Mouse (Mus musculus) embryonic facial prominence, embryonic 11.5 days (tissue): ENCODE measurements around the gene Mrps7. TPM values are rescaled to one million over a fixed set of nuclear protein-coding genes. Genes with fewer than 3 reads are reported as not detected.

Source experiments
- ATAC-seq: fragments of 200-750 bp; cut with Nextera tagmentation; replicated peaks from 2 replicates; pipeline ENCODE4 v1.8.0; 2017; ENCODE audit warnings: low read depth; ENCODE audit not compliant: insufficient number of reproducible peaks, low FRiP score, low TSS enrichment
- DNase-seq: peaks from one replicate; pipeline ENCODE4 v3.0.0-alpha.2; 2015; ENCODE audit warnings: low spot score
- H3K27ac ChIP-seq: fragments of 300-500 bp; sonication (generic); replicated peaks from 2 replicates; pipeline ENCODE4 v1.5.1; 2014; ENCODE audit warnings: mild to moderate bottlenecking, low read depth, low read length, control low read depth
- H3K27me3 ChIP-seq: fragments of 300-500 bp; sonication (generic); 2 replicates; pipeline ENCODE4 v1.6.1; 2014; ENCODE audit warnings: mild to moderate bottlenecking, low read length, moderate library complexity, mixed read lengths; ENCODE audit not compliant: control insufficient read depth, insufficient read depth
- H3K36me3 ChIP-seq: fragments of 300-500 bp; sonication (generic); replicated peaks from 2 replicates; pipeline ENCODE4 v1.6.1; 2014; ENCODE audit warnings: low read depth, mild to moderate bottlenecking, low read length, moderate library complexity, mixed read lengths; ENCODE audit not compliant: control insufficient read depth, insufficient read depth
- H3K4me1 ChIP-seq: fragments of 300-500 bp; sonication (generic); 2 replicates; pipeline ENCODE4 v1.6.1; 2014; ENCODE audit warnings: low read length, mixed read lengths; ENCODE audit not compliant: control insufficient read depth, insufficient read depth
- H3K4me2 ChIP-seq: fragments of 300-500 bp; sonication (generic); 2 replicates; pipeline ENCODE4 v1.6.1; 2014; ENCODE audit warnings: low read depth, mild to moderate bottlenecking, control low read depth, low read length, moderate library complexity
- H3K4me3 ChIP-seq: fragments of 300-500 bp; sonication (generic); 2 replicates; pipeline ENCODE4 v1.5.1; 2014; ENCODE audit warnings: low read depth, low read length, control low read depth
- H3K9ac ChIP-seq: fragments of 300-500 bp; sonication (generic); replicated peaks from 2 replicates; pipeline ENCODE4 v1.6.1; 2014; ENCODE audit warnings: mild to moderate bottlenecking, control low read depth, low read length
- H3K9me3 ChIP-seq: fragments of 300-500 bp; sonication (generic); replicated peaks from 2 replicates; pipeline ENCODE4 v1.6.1; 2016; ENCODE audit warnings: mild to moderate bottlenecking, low read length, inconsistent platforms, mixed read lengths; ENCODE audit not compliant: control insufficient read depth
- WGBS: fragments of 180-500 bp; shearing (Covaris S2); extraction: QIAGEN DNeasy Blood & Tissue Kit; methylation state at CpG from one replicate; pipeline ENCODE4 v1.1.7; 2014; 5-methylcytosine and 5-hydroxymethylcytosine counted together
- polyA plus RNA-seq: library from polyadenylated mRNA; unstranded; fragments of >200 nt; fragmentation: Nextera tagmentation; extraction: Ambion mirVana; gene quantifications from 2 replicates; pipeline ENCODE4 v1.2.1, GENCODE M21; 2014

The Mrps7 gene
- 110 and 114 TPM in 2 replicates for polyA plus RNA-seq

- peak; percentile 93 for DNase-seq
- H3K4me1 ChIP-seq = no peaks in the 10 kb centered on the region; the same call in 1 of the 2 replicates
- H3K27me3 ChIP-seq = no peaks in the 10 kb centered on the region
- peak; percentile 94 for ATAC-seq
- H3K36me3 ChIP-seq = peaks cover 13% of the 10 kb centered on the region
- no peaks in the 10 kb centered on the region for H3K9me3 ChIP-seq
- H3K4me2 ChIP-seq = peak within 1 kb of the TSS; percentile 91
- H3K27ac ChIP-seq = peak within 1 kb of the TSS; percentile 84
- H3K9ac ChIP-seq = peak within 1 kb of the TSS; percentile 92
- peak within 1 kb of the TSS; percentile 98 for H3K4me3 ChIP-seq
- WGBS = under 1% methylated on average over 77 of the region's 93 CpGs
Measured at GRCm38 (mm10) chr11:115603476-115604303, at the start of gene Mrps7, which contains the start of gene Gga3. Gene Mrps7, plus strand, starts transcription at chr11:115603925. Gene Gga3, minus strand, starts transcription at chr11:115604051.

- no peak overlapping the region for H3K9ac ChIP-seq
- 81% methylated on average over 17 of the region's 17 CpGs for WGBS
- H3K27me3 ChIP-seq = no peaks in the 10 kb centered on the region
Measured at GRCm38 (mm10) chr11:115555717-115556116, 48.0 kb upstream of the Mrps7 start.

GRCm38 (mm10) chr11:115563406-115563805, 40.3 kb upstream of the Mrps7 start:
- no peak overlapping the region for H3K27ac ChIP-seq
- no peaks in the 10 kb centered on the region for H3K27me3 ChIP-seq
- ATAC-seq (no peak), DNase-seq (peak; percentile 15)
- peaks cover 4% of the 10 kb centered on the region for H3K36me3 ChIP-seq
- H3K4me3 ChIP-seq = peak overlapping the region; percentile 76
- H3K9me3 ChIP-seq = no peaks in the 10 kb centered on the region
- peak overlapping the region; percentile 78; the same call in 1 of the 2 replicates for H3K4me2 ChIP-seq
- peaks cover 3% of the 10 kb centered on the region; the same call in 1 of the 2 replicates for H3K4me1 ChIP-seq
- peak overlapping the region; percentile 78 for H3K9ac ChIP-seq
- WGBS = 40% methylated on average over 4 of the region's 4 CpGs

More at GRCm38 (mm10) chr11:115555717-115556116, 48.0 kb upstream of the Mrps7 start:
- Histone ChIP-seq H3K4me3 (no peak overlapping the region), H3K36me3 (no peaks in the 10 kb centered on the region), H3K4me2 (no peak overlapping the region), H3K4me1 (no peaks in the 10 kb centered on the region), H3K9me3 (no peaks in the 10 kb centered on the region), H3K27ac (no peak overlapping the region)
- DNase-seq (no peak), ATAC-seq (no peak)

- peak within 1 kb of the TSS; percentile 57; the same call in 1 of the 2 replicates for H3K27ac ChIP-seq
- peak within 1 kb of the TSS; percentile 78 for H3K9ac ChIP-seq
- H3K4me1 ChIP-seq = peaks cover 3% of the 10 kb centered on the region; the same call in 1 of the 2 replicates
- peak within 1 kb of the TSS; percentile 76 for H3K4me3 ChIP-seq
- ATAC-seq = peak; percentile 90
- H3K4me2 ChIP-seq = peak within 1 kb of the TSS; percentile 78
- WGBS = 0% methylated on average over 42 of the region's 42 CpGs
- H3K36me3 ChIP-seq = peaks cover 4% of the 10 kb centered on the region
- peak; percentile 97 for DNase-seq
- H3K27me3 ChIP-seq = no peaks in the 10 kb centered on the region
- no peaks in the 10 kb centered on the region for H3K9me3 ChIP-seq
Measured at GRCm38 (mm10) chr11:115564064-115564809, 39.5 kb upstream of the Mrps7 start, which contains the start of gene Nup85. Gene Nup85, plus strand, starts transcription at chr11:115564434.

GRCm38 (mm10) chr11:115564961-115565360, 38.8 kb upstream of the Mrps7 start:
- WGBS = 20% methylated on average over 7 of the region's 7 CpGs
- H3K9ac ChIP-seq = peak overlapping the region; percentile 78
- H3K27me3 ChIP-seq = no peaks in the 10 kb centered on the region
- no peak overlapping the region for H3K27ac ChIP-seq
- ATAC-seq (no peak), DNase-seq (no peak)
- peaks cover 3% of the 10 kb centered on the region; the same call in 1 of the 2 replicates for H3K4me1 ChIP-seq
- H3K9me3 ChIP-seq = no peaks in the 10 kb centered on the region
- peak overlapping the region; percentile 78 for H3K4me2 ChIP-seq
- peaks cover 7% of the 10 kb centered on the region for H3K36me3 ChIP-seq
- peak overlapping the region; percentile 76 for H3K4me3 ChIP-seq

- no peak for ATAC-seq
- peaks cover 8% of the 10 kb centered on the region for H3K36me3 ChIP-seq
Measured at GRCm38 (mm10) chr11:115579080-115579479, 24.6 kb upstream of the Mrps7 start.

GRCm38 (mm10) chr11:115582913-115583606, 20.7 kb upstream of the Mrps7 start:
- WGBS = 86% methylated on average over 10 of the region's 10 CpGs
- peaks cover 27% of the 10 kb centered on the region for H3K36me3 ChIP-seq
- no peaks in the 10 kb centered on the region for H3K27me3 ChIP-seq
- DNase-seq = no peak
- no peak overlapping the region for H3K9ac ChIP-seq
- no peak overlapping the region for H3K4me2 ChIP-seq
- H3K9me3 ChIP-seq = no peaks in the 10 kb centered on the region
- ATAC-seq = no peak
- no peak overlapping the region for H3K4me3 ChIP-seq
- no peak overlapping the region for H3K27ac ChIP-seq
- H3K4me1 ChIP-seq = no peaks in the 10 kb centered on the region

More at GRCm38 (mm10) chr11:115579080-115579479, 24.6 kb upstream of the Mrps7 start:
- no peak overlapping the region for H3K9ac ChIP-seq
- H3K27me3 ChIP-seq = no peaks in the 10 kb centered on the region
- H3K27ac ChIP-seq = no peak overlapping the region
- H3K4me3 ChIP-seq = no peak overlapping the region
- DNase-seq = no peak
- H3K4me2 ChIP-seq = no peak overlapping the region
- H3K4me1 ChIP-seq = no peaks in the 10 kb centered on the region
- H3K9me3 ChIP-seq = no peaks in the 10 kb centered on the region
